Mouse (Mus musculus) CD4-positive, CD25-positive, alpha-beta regulatory T cell, adult 2 months (primary cell): Measurements from ENCODE around the gene Kntc1.

Experiments used
- DNase-seq: peaks from one replicate; pipeline ENCODE4 v3.0.0-alpha.2; 2012; ENCODE audit warnings: low read depth, low spot score

The Kntc1 gene

DNA sequence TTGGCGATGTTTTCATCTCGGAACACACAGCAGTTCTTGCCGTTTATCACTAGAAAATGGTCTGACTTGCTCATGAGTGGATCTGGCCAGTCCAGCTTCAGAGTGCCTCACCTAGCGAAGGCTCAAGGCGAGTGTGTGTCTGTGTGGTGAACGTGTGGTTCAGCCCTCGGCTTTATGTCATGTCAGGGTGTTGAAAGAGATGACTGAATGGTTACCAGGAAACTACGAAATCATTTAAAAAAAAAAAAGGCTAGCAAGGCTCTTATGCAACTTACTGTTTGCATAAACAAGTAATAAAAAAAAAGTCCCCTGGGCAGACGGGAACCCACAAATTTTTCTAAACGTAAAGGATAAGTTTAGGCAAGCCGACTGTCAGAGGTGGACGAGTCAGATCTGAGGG, 115.8 kb downstream of the Kntc1 start, which contains the start of gene Hcar2:
Gene Hcar2 (minus strand): TSS at position 135 of the 400 bp plus-strand sequence.
- DNase-seq, result no peak

DNA sequence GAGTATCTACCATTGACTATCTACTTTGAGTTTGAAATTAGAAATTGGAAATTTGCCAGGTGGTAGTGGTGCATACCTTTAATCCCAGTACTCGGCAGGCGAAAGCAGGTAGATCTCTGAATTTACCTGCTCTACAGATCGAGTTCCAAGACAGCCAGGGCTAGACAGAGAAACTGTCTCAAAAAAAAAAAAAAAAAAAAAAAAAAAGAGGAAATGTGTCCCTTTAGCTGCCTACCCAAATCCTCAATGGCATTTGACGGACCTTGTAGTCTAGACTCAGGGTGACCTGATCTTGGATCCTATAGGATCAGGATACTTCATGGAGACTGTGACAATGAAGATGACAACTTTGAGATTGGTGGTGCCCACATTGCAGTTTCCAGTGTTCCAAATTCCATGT, 116.9 kb downstream of the Kntc1 start:
- no peak for DNase-seq

DNA sequence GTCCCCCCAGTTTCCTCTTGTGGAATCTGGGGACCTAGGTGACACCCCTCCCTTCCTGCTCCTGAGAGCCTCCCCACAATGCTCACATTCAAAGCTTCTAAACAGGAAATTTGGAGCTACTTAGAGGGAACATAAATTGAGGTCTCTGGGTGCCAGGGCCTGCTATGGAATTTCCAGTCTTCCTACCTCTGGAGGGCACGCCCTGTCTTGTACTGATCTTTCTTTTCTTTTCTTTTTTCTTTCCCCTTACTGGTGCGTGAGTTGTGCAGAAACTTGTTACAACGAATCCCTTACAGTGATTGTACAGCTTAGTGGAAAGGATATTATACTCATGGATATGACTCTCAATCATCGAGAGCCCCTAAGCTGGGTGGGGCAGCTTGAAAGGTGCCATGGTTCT, 120.1 kb downstream of the Kntc1 start:
- DNase-seq, result no peak
